Mouse (Mus musculus) thymus, postnatal 10 days (tissue): ENCODE measurements at regions not wholly inside any gene's neighbourhood (a gene's known extent, or its start where the extent isn't known, plus 50 kb on each side); places are given as distances from the start of the nearest gene placed in this dataset.

Experiments used
- DNase-seq, 2 experiments: peaks; one replicate each; pipeline ENCODE4 v3.0.0; 2021; ENCODE audit warnings: low spot score in 2 of 2

DNA sequence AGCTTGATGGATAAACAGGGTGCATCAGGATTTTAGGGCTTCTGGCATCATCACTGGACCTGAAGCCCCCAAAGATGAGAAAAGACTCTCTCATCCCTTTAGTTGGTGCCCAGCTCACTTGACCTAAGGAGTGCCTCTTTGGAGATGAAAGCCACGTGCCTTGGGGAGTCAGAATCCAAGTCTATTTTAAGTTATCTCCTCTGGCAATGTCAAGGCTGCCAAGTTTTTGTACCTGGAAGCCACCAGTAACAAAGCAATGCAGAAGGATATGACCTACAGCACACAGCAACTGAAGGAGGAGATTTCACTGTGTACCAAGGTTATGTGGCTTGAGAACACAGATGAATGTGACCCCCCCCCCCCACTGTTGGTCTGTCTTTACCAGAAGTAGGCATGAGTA lies 140.9 kb upstream of the N4bp1 start:
- no peak for DNase-seq

- no peak for DNase-seq
These were observed 134.7 kb upstream of the N4bp1 start for GRCm38 (mm10) chr8:87019795-87020194.

GRCm38 (mm10) chr8:86975546-86975945 lies 90.5 kb upstream of the N4bp1 start:
- no peak for DNase-seq

GRCm38 (mm10) chr8:86971736-86972135 lies 86.7 kb upstream of the N4bp1 start:
- DNase-seq = no peak

DNA sequence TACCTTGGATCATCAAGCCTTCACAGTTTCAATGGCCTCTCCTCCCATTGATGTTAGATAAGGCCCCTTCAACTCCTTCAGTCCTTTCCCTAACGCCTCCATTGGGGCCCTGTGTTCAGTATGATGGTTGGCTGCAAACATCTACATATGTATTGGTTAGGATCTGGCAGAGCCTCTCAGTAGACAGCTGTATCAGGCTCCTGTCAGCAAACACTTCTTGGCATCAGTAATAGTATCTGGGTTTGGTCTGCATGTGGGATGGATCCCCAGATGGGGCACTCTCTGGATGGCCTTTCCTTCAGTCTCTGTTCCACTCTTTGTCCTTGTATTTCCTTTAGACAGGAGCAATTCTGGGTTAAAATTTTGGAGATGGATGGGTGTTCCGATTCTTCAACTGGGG lies 84.0 kb upstream of the N4bp1 start:
- DNase-seq = no peak

GRCm38 (mm10) chr8:86967891-86968311 lies 82.8 kb upstream of the N4bp1 start:
- no peak for DNase-seq

DNA sequence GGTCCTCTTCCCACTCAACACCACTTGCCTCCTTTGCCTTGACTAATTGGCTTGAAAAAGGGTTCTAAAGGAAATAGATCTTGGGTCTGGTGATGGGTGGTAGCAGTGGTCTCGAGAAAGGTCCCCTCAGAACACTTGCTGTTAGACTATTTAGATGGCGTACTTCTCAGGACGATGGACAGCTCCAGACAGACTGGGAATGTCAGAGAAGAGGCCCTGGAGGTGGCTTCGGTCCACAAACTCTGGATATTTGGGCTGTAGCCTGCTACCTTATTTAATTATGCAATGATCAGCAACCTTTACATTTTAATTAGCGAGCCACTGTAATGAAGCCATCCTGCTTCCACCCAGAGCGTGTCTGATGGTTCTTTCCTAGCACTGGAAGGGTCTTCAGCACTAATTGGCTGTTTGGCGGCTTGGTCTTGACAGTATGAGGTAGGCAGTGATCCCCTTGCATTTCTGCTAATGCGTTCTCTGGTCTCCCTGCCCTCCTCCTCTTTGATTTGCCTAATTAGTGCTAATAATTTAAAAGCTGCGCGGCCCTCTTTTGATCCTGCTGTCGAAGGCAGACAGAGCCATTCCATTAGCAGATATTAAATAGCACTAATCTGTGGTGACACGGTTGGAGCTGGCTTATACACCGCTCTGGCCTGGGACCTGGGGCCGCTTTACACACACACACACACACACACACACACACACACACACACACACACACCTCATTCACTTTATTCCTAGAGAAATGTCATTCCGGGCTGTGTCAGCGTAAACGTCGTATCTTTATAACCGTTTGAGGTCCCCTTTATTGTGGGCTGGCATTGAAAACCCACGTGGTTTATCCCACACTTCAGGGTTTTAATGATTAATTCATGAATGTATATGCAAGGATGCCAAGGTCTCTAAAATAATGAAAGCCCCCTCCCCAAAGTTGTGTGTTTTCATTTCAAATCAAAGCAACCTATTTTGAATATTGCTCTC lies 76.4 kb upstream of the N4bp1 start:
- no peak for DNase-seq
